Mouse (Mus musculus): ENCODE data around the gene Sox6. TPM values are rescaled to one million over a fixed set of nuclear protein-coding genes. Genes with fewer than 3 reads are reported as not detected.

Gene Sox6
- polyA plus RNA-seq, 1 experiment from 2014 or later = 33.0 TPM

GRCm38 (mm10) chr7:115422828-115423227 is 615.8 kb downstream of the Sox6 start:
- H3K36me3 ChIP-seq (ENCODE audit: control insufficient read depth, insufficient read depth, low read length) = no peaks in the 10 kb centered on the region
- WGBS = 71% methylated on average over 7 of the region's 7 CpGs
- no peak overlapping the region for H3K27ac ChIP-seq (ENCODE audit: low read depth)
- no peak overlapping the region for H3K4me3 ChIP-seq (ENCODE audit: low read depth, low read length)
- ATAC-seq (replicated peaks; ENCODE audit: low FRiP score, low TSS enrichment, low read depth) (no peak), DNase-seq (ENCODE audit: low spot score) (no peak)
- no peaks in the 10 kb centered on the region for H3K9me3 ChIP-seq (ENCODE audit: control insufficient read depth, low read length)
- no peak overlapping the region for H3K9ac ChIP-seq (ENCODE audit: low read length)
- H3K4me1 ChIP-seq (replicated peaks; ENCODE audit: control insufficient read depth, insufficient read depth, low read length) = no peaks in the 10 kb centered on the region
- H3K4me2 ChIP-seq (ENCODE audit: low read length) = no peak overlapping the region
- H3K27me3 ChIP-seq (replicated peaks; ENCODE audit: control insufficient read depth, insufficient read depth, low read length) = no peaks in the 10 kb centered on the region

- DNase-seq (ENCODE audit: low spot score) = no peak
- WGBS = 58% methylated on average over 12 of the region's 12 CpGs
- H3K27me3 ChIP-seq (replicated peaks; ENCODE audit: control insufficient read depth, insufficient read depth, low read length) = no peaks in the 10 kb centered on the region
Observed at GRCm38 (mm10) chr7:115420960-115421359, 617.6 kb downstream of the Sox6 start.

More at GRCm38 (mm10) chr7:115420960-115421359, 617.6 kb downstream of the Sox6 start:
- no peaks in the 10 kb centered on the region for H3K36me3 ChIP-seq (ENCODE audit: control insufficient read depth, insufficient read depth, low read length)
- H3K9ac ChIP-seq (ENCODE audit: low read length) = no peak overlapping the region
- no peaks in the 10 kb centered on the region for H3K4me1 ChIP-seq (replicated peaks; ENCODE audit: control insufficient read depth, insufficient read depth, low read length)
- H3K4me3 ChIP-seq (ENCODE audit: low read depth, low read length) = no peak overlapping the region
- ATAC-seq (replicated peaks; ENCODE audit: low FRiP score, low TSS enrichment, low read depth) = no peak
- H3K9me3 ChIP-seq (ENCODE audit: control insufficient read depth, low read length) = no peaks in the 10 kb centered on the region
- H3K4me2 ChIP-seq (ENCODE audit: low read length) = no peak overlapping the region
- H3K27ac ChIP-seq (ENCODE audit: low read depth) = no peak overlapping the region

Other genes starting within 250 kb of the Sox6 start
- 252 and 263 TPM in 2 replicates for gene 1110004F10Rik, start 601 bp upstream of the Sox6 start, polyA plus RNA-seq (2014; fragmentation: Nextera tagmentation; extraction: Ambion mirVana)
- gene Gm4353, start 45.8 kb upstream of the Sox6 start, polyA plus RNA-seq (2014; fragmentation: Nextera tagmentation; extraction: Ambion mirVana) = 0.58 and 0.91 TPM in 2 replicates

Measured in intestine, embryonic 14.5 days (tissue).